Mouse (Mus musculus) neural tube, embryonic 14.5 days (tissue): ENCODE data around the gene Asic2. TPM values are rescaled to one million over a fixed set of nuclear protein-coding genes. Genes with fewer than 3 reads are reported as not detected.

ENCODE experiments used
- ATAC-seq: fragments of 200-750 bp; cut with Nextera tagmentation; 2 replicates; pipeline ENCODE4 v1.8.0; 2017; ENCODE audit warnings: low read depth, mild to moderate bottlenecking, moderate TSS enrichment, moderate library complexity
- H3K27ac ChIP-seq: fragments of 300-500 bp; sonication (generic); 2 replicates; pipeline ENCODE4 v1.5.1; 2014; ENCODE audit warnings: low read depth, mild to moderate bottlenecking, control low read depth, low read length, moderate library complexity, mixed read lengths
- H3K27me3 ChIP-seq: fragments of 300-500 bp; sonication (generic); 2 replicates; pipeline ENCODE4 v1.6.1; 2014; ENCODE audit warnings: low read length; ENCODE audit not compliant: control insufficient read depth, insufficient read depth
- H3K36me3 ChIP-seq: fragments of 300-500 bp; sonication (generic); 2 replicates; pipeline ENCODE4 v1.6.1; 2014; ENCODE audit warnings: low read length, mixed read lengths; ENCODE audit not compliant: control insufficient read depth, insufficient read depth
- H3K4me1 ChIP-seq: fragments of 300-500 bp; sonication (generic); 2 replicates; pipeline ENCODE4 v1.6.1; 2014; ENCODE audit warnings: low read length; ENCODE audit not compliant: control insufficient read depth, insufficient read depth
- H3K4me2 ChIP-seq: fragments of 300-500 bp; sonication (generic); 2 replicates; pipeline ENCODE4 v1.6.1; 2014; ENCODE audit warnings: mild to moderate bottlenecking, low read depth, low read length, control low read depth
- H3K4me3 ChIP-seq: fragments of 300-500 bp; sonication (generic); 2 replicates; pipeline ENCODE4 v1.5.1; 2014; ENCODE audit warnings: low read depth, low read length, control low read depth, mixed read lengths
- H3K9ac ChIP-seq: fragments of 300-500 bp; sonication (generic); replicated peaks from 2 replicates; pipeline ENCODE4 v1.6.1; 2014; ENCODE audit warnings: low read depth, mild to moderate bottlenecking, control low read depth, low read length, mixed read lengths
- H3K9me3 ChIP-seq: fragments of 300-500 bp; sonication (generic); 2 replicates; pipeline ENCODE4 v1.6.1; 2016; ENCODE audit warnings: low read length; ENCODE audit not compliant: control insufficient read depth
- WGBS: fragments of 180-500 bp; shearing (Covaris S2); extraction: QIAGEN DNeasy Blood & Tissue Kit; methylation state at CpG from one replicate; pipeline ENCODE4 v1.1.7; 2014; 5-methylcytosine and 5-hydroxymethylcytosine counted together
- polyA plus RNA-seq: library from polyadenylated mRNA; unstranded; fragments of >200 nt; fragmentation: Nextera tagmentation; extraction: Ambion mirVana; gene quantifications from 2 replicates; pipeline ENCODE4 v1.2.1, GENCODE M21; 2014

The Asic2 gene
- polyA plus RNA-seq, 1 experiment from 2014 or later: 16.2 TPM

- no peaks in the 10 kb centered on the region for H3K9me3 ChIP-seq
- no peak for ATAC-seq
- 95% methylated on average over 2 of the region's 2 CpGs for WGBS
- H3K4me3 ChIP-seq: no peak overlapping the region
- no peak overlapping the region for H3K27ac ChIP-seq
- no peaks in the 10 kb centered on the region for H3K27me3 ChIP-seq
- no peaks in the 10 kb centered on the region for H3K4me1 ChIP-seq
- no peak overlapping the region for H3K9ac ChIP-seq
- no peaks in the 10 kb centered on the region for H3K36me3 ChIP-seq
- no peak overlapping the region for H3K4me2 ChIP-seq
These were observed 732.2 kb downstream of the Asic2 start for GRCm38 (mm10) chr11:81236070-81236469.

GRCm38 (mm10) chr11:81223361-81223760, 744.9 kb downstream of the Asic2 start:
- Histone ChIP-seq H3K27ac (no peak overlapping the region), H3K4me3 (no peak overlapping the region), H3K36me3 (no peaks in the 10 kb centered on the region), H3K9ac (no peak overlapping the region), H3K9me3 (no peaks in the 10 kb centered on the region), H3K4me2 (no peak overlapping the region), H3K27me3 (no peaks in the 10 kb centered on the region), H3K4me1 (no peaks in the 10 kb centered on the region)
- 86% methylated on average over 9 of the region's 9 CpGs for WGBS
- no peak for ATAC-seq

GRCm38 (mm10) chr11:81220786-81221185, 747.5 kb downstream of the Asic2 start:
- Histone ChIP-seq H3K4me1 (no peaks in the 10 kb centered on the region), H3K9me3 (no peaks in the 10 kb centered on the region), H3K4me2 (no peak overlapping the region), H3K9ac (no peak overlapping the region), H3K27ac (no peak overlapping the region), H3K36me3 (no peaks in the 10 kb centered on the region), H3K27me3 (no peaks in the 10 kb centered on the region), H3K4me3 (no peak overlapping the region)
- no peak for ATAC-seq
- 91% methylated on average over 4 of the region's 4 CpGs for WGBS

- Histone ChIP-seq H3K4me1 (no peaks in the 10 kb centered on the region), H3K36me3 (no peaks in the 10 kb centered on the region), H3K27ac (no peak overlapping the region), H3K27me3 (no peaks in the 10 kb centered on the region), H3K4me2 (no peak overlapping the region), H3K9me3 (no peaks in the 10 kb centered on the region), H3K9ac (no peak overlapping the region), H3K4me3 (no peak overlapping the region)
- 77% methylated on average over 4 of the region's 4 CpGs for WGBS
- ATAC-seq: no peak
These were observed 762.8 kb downstream of the Asic2 start for GRCm38 (mm10) chr11:81205471-81205870.

GRCm38 (mm10) chr11:81202578-81202977, 765.7 kb downstream of the Asic2 start:
- no peak for ATAC-seq

GRCm38 (mm10) chr11:81193856-81194255, 774.4 kb downstream of the Asic2 start:
- H3K4me1 ChIP-seq: no peaks in the 10 kb centered on the region
- no peaks in the 10 kb centered on the region for H3K9me3 ChIP-seq
- no peaks in the 10 kb centered on the region for H3K36me3 ChIP-seq
- H3K4me2 ChIP-seq: no peak overlapping the region
- no peaks in the 10 kb centered on the region for H3K27me3 ChIP-seq
- H3K9ac ChIP-seq: no peak overlapping the region
- ATAC-seq: no peak
- H3K4me3 ChIP-seq: no peak overlapping the region
- H3K27ac ChIP-seq: no peak overlapping the region
- WGBS: 52% methylated on average over 4 of the region's 4 CpGs

More at GRCm38 (mm10) chr11:81202578-81202977, 765.7 kb downstream of the Asic2 start:
- Histone ChIP-seq H3K9me3 (no peaks in the 10 kb centered on the region), H3K27me3 (no peaks in the 10 kb centered on the region), H3K4me3 (no peak overlapping the region), H3K27ac (no peak overlapping the region), H3K4me1 (no peaks in the 10 kb centered on the region), H3K36me3 (no peaks in the 10 kb centered on the region), H3K4me2 (no peak overlapping the region), H3K9ac (no peak overlapping the region)
- 88% methylated on average over 5 of the region's 5 CpGs for WGBS

- Histone ChIP-seq H3K9ac (no peak overlapping the region), H3K4me3 (no peak overlapping the region), H3K36me3 (no peaks in the 10 kb centered on the region), H3K4me2 (no peak overlapping the region), H3K27me3 (no peaks in the 10 kb centered on the region), H3K9me3 (no peaks in the 10 kb centered on the region), H3K4me1 (no peaks in the 10 kb centered on the region), H3K27ac (no peak overlapping the region)
- WGBS: 84% methylated on average over 4 of the region's 4 CpGs
- no peak for ATAC-seq
These were observed 776.1 kb downstream of the Asic2 start for GRCm38 (mm10) chr11:81192155-81192554.

- no peak overlapping the region for H3K4me3 ChIP-seq
- no peaks in the 10 kb centered on the region for H3K9me3 ChIP-seq
- no peak overlapping the region for H3K4me2 ChIP-seq
- no peak for ATAC-seq
- H3K9ac ChIP-seq: no peak overlapping the region
- H3K27ac ChIP-seq: no peak overlapping the region
- WGBS: 93% methylated on average over 6 of the region's 6 CpGs
- H3K27me3 ChIP-seq: no peaks in the 10 kb centered on the region
- peaks cover 8% of the 10 kb centered on the region; the same call in 1 of the 2 replicates for H3K4me1 ChIP-seq
- no peaks in the 10 kb centered on the region for H3K36me3 ChIP-seq
These were observed 779.2 kb downstream of the Asic2 start for GRCm38 (mm10) chr11:81189103-81189502.

GRCm38 (mm10) chr11:81187851-81188250, 780.4 kb downstream of the Asic2 start:
- 88% methylated on average over 3 of the region's 3 CpGs for WGBS

More at GRCm38 (mm10) chr11:81187851-81188250, 780.4 kb downstream of the Asic2 start:
- Histone ChIP-seq H3K4me3 (no peak overlapping the region), H3K36me3 (no peaks in the 10 kb centered on the region), H3K27ac (no peak overlapping the region), H3K9ac (no peak overlapping the region), H3K4me2 (no peak overlapping the region), H3K27me3 (no peaks in the 10 kb centered on the region), H3K9me3 (no peaks in the 10 kb centered on the region), H3K4me1 (peaks cover 8% of the 10 kb centered on the region; the same call in 1 of the 2 replicates)
- no peak for ATAC-seq
